Comparison of ENCODE assay signal across 14 mouse cellular contexts in genomic region chr14:42183936-42184335, GRCm38 (mm10). TPM values are rescaled to one million over a fixed set of nuclear protein-coding genes. Genes with fewer than 3 reads are reported as not detected.
"Had no signal": no experiment of that assay in that cellular context is flagged by ENCODE, and none has a peak within 500 bp of the region (broad histone marks: within the 10 kb centered on the region; RNA-seq: fewer than 3 reads in every experiment).

No protein-coding gene starts in this region.

RNA-seq across cellular contexts. Expression of gene Gm3573, which starts 6.7 kb away (rescaled TPM):
- polyA plus RNA-seq: intestine, embryonic 16.5 days; kidney, postnatal 0 days; large intestine, adult 2 months; limb, embryonic 10.5 days; limb, embryonic 14.5 days; liver, embryonic 11.5 days; liver, embryonic 15.5 days; lung, embryonic 14.5 days; macrophage; midbrain, embryonic 11.5 days; midbrain, embryonic 15.5 days; neural tube, embryonic 12.5 days; stomach, embryonic 16.5 days; thymus, adult 2 months had no signal

RNA-seq across cellular contexts. Expression of gene Gm17027, which starts 21.5 kb away (rescaled TPM):
- polyA plus RNA-seq: intestine, embryonic 16.5 days; kidney, postnatal 0 days; large intestine, adult 2 months; limb, embryonic 10.5 days; limb, embryonic 14.5 days; liver, embryonic 11.5 days; liver, embryonic 15.5 days; lung, embryonic 14.5 days; macrophage; midbrain, embryonic 11.5 days; midbrain, embryonic 15.5 days; neural tube, embryonic 12.5 days; stomach, embryonic 16.5 days; thymus, adult 2 months had no signal
